Mouse (Mus musculus) heart, adult 8-10 months (tissue): ENCODE results near the gene M1ap. TPM values are rescaled to one million over a fixed set of nuclear protein-coding genes. Genes with fewer than 3 reads are reported as not detected.

Source experiments
- DNase-seq: peaks from one replicate; pipeline ENCODE4 v3.0.0; 2022; ENCODE audit warnings: low spot score
- total RNA-seq, 4 experiments: library from RNA; stranded (reverse); gene quantifications; 2 replicates each; pipeline ENCODE4 v1.2.4; 2022

Gene M1ap
- not detected for total RNA-seq

GRCm38 (mm10) chr6:82946651-82947050, at the start of gene M1ap:
M1ap (plus strand) TSS chr6:82946902.
- DNase-seq = no peak

GRCm38 (mm10) chr6:82897311-82897710, 49.4 kb upstream of the M1ap start:
- DNase-seq = no peak

GRCm38 (mm10) chr6:82898227-82898626, 48.5 kb upstream of the M1ap start:
- DNase-seq = no peak

GRCm38 (mm10) chr6:82898745-82899144, 48.0 kb upstream of the M1ap start:
- no peak for DNase-seq

GRCm38 (mm10) chr6:82902559-82902958, 44.1 kb upstream of the M1ap start:
- no peak for DNase-seq

- no peak for DNase-seq
Observed at GRCm38 (mm10) chr6:82906985-82907384, 39.7 kb upstream of the M1ap start.

- no peak for DNase-seq
Observed at GRCm38 (mm10) chr6:82908034-82908433, 38.7 kb upstream of the M1ap start.

- no peak for DNase-seq
Observed at GRCm38 (mm10) chr6:82909136-82909855, 37.4 kb upstream of the M1ap start.

GRCm38 (mm10) chr6:82911303-82911702, 35.4 kb upstream of the M1ap start:
- DNase-seq = no peak

GRCm38 (mm10) chr6:82913336-82914247, 33.1 kb upstream of the M1ap start:
- DNase-seq = no peak

- no peak for DNase-seq
Observed at GRCm38 (mm10) chr6:82915889-82916288, 30.8 kb upstream of the M1ap start.

GRCm38 (mm10) chr6:82916459-82916858, 30.2 kb upstream of the M1ap start:
- no peak for DNase-seq

GRCm38 (mm10) chr6:82917076-82917777, 29.5 kb upstream of the M1ap start:
- DNase-seq = no peak

GRCm38 (mm10) chr6:82917778-82918129, 28.9 kb upstream of the M1ap start:
- DNase-seq = no peak

- DNase-seq = no peak
Observed at GRCm38 (mm10) chr6:82918371-82918770, 28.3 kb upstream of the M1ap start.

- no peak for DNase-seq
Observed at GRCm38 (mm10) chr6:82919520-82919919, 27.2 kb upstream of the M1ap start.

GRCm38 (mm10) chr6:82921426-82922224, 25.1 kb upstream of the M1ap start:
- no peak for DNase-seq

GRCm38 (mm10) chr6:82925005-82925404, 21.7 kb upstream of the M1ap start:
- DNase-seq = no peak

GRCm38 (mm10) chr6:82926106-82926505, 20.6 kb upstream of the M1ap start:
- DNase-seq = no peak

GRCm38 (mm10) chr6:82926528-82926927, 20.2 kb upstream of the M1ap start:
- no peak for DNase-seq

GRCm38 (mm10) chr6:82927617-82928016, 19.1 kb upstream of the M1ap start:
- DNase-seq = no peak
